Mouse (Mus musculus): Measurements from ENCODE around the gene Selenoh.

DNA sequence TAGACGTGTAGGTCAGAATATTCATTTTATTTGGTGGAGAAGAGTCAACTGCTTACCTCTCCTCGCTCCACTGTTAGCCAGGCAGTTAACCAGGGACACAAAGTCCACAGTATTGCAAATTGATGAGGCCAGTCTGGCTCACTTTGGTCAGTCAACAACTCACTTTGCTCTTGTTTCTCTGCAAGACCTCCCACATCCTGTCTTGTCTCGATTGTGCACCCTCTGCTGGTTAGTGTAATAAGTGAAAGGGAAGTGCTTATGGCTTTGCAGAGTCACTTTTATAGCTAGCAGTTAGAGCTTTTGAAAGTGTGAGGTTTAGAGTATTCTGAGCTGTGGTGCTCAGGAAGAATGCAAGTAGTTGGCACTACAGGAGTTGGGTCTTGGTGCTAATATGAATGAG lies 10.3 kb downstream of the Selenoh start:
- peak; percentile 84 for TF ChIP-seq CTCF (IDR thresholded peaks at IDR 0.05)
- TF ChIP-seq POLR2A (IDR thresholded peaks at IDR 0.05; ENCODE audit: insufficient read depth, low read depth, low read length): no peak

All from heart, adult 2 months (tissue).